Mouse (Mus musculus) kidney, postnatal 4 days (tissue): ENCODE measurements around the gene Ttc22.

Experiments
- DNase-seq, 2 experiments: peaks; one replicate each; pipeline ENCODE4 v3.0.0; 2021; ENCODE audit warnings: mixed read lengths in 2 of 2

Gene Ttc22

DNA sequence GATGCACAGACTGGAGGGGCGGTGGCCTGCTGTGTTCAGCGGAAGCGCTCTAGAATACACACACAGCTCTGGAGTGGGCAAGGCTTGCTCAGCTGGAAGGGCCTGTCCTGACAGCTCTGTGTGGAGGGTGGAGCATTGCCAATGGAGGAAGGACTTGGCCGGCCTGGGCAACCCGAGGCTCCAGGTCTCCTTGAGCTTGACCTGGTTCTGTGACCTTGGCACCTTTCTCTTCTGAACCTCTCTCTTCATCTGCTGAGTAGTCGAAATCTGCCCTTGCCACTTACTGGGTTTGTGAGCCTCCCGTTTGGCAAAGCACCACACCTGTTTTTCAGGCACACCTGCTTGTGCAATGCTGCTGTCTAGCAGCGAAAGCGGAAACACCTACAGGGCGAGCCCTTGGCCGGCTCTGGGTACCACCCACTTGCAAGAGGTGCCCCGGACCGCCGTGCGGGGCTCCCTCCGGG lies at the start of gene Ttc22:
Ttc22 (plus strand) TSS at position 403 of the 464 bp plus-strand sequence.
- DNase-seq = no peak

- no peak for DNase-seq
Observed at GRCm38 (mm10) chr4:106575022-106575421, 47.2 kb upstream of the Ttc22 start.

DNA sequence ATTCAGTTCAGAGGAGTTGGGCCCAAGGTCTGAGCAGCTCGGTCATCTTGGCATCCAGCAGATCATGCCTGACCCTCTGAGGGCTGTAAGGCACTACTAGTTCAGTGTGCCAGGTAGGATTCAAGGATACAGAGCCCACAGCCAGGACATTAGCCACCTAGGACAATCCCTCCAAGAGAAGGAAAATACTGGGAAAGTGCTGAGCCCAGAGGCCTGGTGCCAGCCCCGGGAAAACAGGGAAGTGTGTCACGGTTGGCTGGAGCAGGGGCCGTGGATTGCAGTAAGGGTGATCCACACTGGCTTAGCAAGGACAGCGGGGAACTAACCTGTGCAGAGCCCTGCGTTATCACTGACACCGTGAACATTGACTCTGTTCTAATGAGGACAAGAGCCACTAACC lies 44.7 kb upstream of the Ttc22 start:
- DNase-seq = peak in 1 of 2 experiments; percentile 40

DNA sequence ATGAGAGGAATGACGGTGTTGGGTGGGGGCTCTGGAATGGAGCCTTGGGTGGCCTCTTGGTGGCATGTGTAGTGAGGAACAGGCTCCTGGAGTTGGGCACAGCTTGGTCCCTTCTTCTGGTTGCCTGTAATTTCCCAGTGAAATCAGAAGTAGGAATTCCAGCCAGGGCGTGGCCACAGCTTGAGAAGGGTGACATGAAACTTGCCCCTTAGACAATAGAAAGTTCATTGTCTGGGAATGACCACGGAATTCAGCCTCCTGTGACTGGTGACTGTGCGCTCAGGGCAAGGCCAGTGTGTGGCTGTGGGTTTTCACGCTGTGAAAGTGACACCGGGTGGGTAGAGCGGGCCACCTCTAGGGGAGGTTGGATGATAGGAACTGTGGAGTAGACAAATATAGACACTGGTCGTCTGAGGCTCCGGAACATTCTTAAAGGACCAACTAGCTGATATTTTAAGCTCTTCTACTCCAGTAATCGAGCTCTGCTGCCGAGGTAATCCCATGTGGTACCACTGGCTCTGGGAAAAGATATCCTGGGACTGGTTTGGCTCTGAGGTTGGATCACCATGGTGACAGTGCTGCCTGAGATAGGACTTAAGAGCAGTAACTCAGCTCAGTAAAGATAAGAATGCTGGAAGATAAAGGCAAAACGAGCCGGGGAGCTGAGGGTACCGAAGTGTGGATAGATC lies 40.9 kb upstream of the Ttc22 start:
- DNase-seq = no peak

GRCm38 (mm10) chr4:106581865-106582204 lies 40.4 kb upstream of the Ttc22 start:
- no peak for DNase-seq

GRCm38 (mm10) chr4:106582428-106583153 lies 39.6 kb upstream of the Ttc22 start:
- DNase-seq = peak in 1 of 2 experiments; percentile 62

- no peak for DNase-seq
Observed at GRCm38 (mm10) chr4:106584665-106585064, 37.6 kb upstream of the Ttc22 start.

DNA sequence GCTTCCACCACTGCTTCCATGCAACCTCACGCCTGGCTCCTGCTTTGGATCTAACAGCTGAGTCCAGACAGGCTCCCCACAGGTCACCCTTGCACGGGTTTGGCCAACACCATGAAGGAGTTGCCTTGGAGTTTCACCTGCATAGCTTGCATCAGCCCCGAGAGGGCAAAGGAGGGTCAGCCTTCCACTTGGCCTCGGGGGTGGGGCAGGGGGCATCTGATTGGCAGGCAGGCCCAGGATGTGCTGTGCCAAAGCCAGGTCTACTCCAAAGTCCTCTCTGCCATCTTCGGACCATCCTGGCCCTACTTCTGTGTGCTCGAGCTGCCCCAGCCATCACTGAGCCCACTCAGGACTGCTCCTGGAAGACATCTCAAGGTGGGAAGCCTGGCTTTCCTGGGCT lies 35.2 kb upstream of the Ttc22 start:
- peak; percentile 39 to 68 for DNase-seq

DNA sequence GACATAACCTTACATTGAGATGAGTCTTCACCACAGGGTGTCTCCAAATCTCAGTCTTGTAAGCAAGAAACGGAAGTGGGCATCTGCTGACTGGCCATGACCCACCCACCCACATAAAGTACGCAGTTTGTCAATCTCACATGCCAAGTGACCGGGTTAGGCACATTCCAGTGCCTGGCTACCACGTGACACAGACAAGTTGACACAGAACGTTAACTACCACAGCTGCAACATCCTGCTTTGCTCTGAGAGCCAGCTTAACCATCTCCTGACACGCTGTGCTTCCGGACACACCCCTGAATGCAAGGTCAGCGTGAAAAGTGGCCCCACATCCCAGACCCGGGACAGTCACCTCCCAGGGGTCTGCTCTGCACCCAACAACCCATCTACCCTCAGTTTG lies 32.1 kb upstream of the Ttc22 start:
- DNase-seq = no peak

DNA sequence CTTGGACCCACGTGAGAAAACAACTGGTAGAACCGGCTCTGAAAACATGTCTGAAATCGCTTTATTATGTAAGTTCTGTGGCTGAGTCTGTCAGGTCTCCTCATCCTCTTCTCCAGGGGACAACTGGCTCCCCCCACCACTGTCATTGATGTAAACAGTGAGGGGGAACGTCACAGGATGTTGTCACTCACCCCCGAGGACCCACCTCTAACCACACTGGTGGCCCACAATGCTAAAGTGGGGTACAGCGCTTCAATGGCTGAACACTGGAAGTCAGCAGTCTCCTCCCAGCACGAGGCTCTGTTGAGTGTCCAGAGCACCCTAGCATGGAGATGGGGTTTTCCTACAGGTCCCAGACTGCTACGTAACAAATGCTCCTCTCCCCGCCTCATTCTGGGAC lies 31.4 kb upstream of the Ttc22 start:
- DNase-seq = no peak

- no peak for DNase-seq
Observed at GRCm38 (mm10) chr4:106593636-106594035, 28.6 kb upstream of the Ttc22 start.

DNA sequence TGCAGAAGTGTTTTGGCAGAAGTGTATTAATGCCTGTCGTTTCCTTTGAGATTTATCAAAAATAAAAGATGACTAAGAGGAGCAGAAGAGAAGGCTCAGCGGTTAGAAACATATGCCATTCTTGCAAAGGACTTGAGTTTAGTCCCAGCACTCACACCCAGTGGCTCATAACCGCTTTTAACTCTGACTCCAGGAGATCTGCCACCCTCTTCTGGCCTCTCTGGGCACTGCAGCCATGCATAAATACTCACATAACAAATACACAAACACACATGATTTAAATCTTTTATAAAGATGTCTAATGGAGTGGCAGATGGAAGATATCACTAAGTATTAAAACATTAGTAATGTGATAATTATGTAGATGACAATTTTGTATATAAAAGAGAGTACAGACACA lies 26.0 kb upstream of the Ttc22 start:
- no peak for DNase-seq

- no peak for DNase-seq
Observed at GRCm38 (mm10) chr4:106597055-106597454, 25.2 kb upstream of the Ttc22 start.

GRCm38 (mm10) chr4:106597741-106598140 lies 24.5 kb upstream of the Ttc22 start:
- DNase-seq = no peak

- DNase-seq = no peak
Observed at GRCm38 (mm10) chr4:106599415-106599814, 22.8 kb upstream of the Ttc22 start.

DNA sequence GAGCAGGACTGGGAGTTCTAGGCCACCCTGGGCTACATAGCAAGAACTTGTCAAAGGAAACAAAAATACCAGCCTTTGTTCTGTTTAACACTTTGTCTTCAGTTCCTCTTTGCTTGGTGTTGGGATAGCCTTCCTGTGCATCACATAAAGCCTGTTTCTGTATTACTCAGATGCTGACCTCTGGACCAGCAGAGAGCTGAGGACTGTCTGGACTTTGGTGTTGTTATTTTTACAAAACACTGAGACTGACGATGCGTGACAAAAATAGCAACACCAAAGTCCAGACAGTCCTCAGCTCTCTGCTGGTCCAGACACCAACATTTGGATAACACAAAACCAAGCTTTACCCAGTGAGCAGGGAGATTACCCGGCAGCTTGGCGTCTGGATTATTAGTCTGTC lies 21.5 kb upstream of the Ttc22 start:
- DNase-seq = no peak

DNA sequence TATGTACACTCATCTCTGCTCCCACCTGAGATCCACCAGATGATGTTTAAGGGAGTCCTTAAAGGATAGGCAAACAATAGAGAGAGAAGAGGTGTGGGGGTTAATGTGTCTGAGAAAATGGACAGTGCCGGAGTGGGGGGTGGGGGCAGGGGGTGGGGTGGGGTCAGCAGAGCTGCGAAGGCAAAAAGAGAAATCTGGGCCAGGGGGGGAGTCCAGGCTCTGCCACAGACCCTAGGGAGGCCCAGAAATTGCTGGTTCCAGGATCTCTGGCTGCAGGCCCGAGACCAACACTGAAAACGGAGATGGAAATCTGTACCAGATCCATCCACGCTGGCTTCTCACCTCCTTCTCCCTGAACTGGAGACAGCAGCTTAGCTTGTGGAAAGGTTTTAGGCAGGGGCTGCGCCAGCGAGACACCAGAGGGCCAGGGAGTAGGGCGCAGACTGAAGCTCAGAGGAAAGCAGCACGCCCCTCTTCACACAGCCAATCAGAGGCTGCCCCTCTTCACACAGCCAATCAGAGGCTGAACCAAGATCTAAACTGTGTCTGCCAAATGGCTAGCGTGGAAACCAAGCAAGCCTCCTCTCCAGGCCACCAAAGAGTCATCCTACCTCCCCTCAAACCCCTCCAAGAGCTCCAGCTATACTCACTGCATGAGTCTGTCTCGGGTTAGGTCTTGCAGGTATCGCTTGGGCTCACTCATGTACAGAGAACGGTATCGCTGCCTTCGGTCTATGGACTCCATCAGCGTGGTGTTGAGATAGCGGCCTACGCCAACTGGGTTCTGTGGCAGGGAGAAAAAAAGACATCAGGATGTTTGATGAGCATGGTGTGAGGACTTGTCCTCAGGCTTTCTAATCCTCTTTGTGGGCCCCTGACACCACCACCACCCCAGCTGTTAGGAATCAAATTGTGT lies 15.3 kb upstream of the Ttc22 start:
- DNase-seq = no peak

DNA sequence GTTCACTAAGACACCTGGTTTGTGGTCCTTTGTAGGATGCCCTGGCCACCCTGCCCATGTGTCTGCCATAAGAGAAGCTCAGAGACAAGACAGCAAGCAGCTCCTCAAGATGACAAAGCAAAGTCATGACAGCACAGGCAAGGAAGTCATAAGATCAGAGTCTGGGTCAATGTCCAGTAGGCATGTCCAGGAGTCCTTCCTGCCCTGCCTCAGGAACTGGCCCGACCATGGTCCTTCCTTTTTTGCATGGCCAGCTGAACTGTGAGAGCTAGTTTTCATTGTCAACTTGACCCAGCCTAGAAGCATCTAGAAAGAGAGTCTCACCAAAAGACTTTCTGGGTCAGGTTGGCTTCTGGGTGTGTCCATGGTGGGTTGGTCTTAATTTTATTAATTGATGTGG lies 14.3 kb upstream of the Ttc22 start:
- no peak for DNase-seq

- DNase-seq = no peak
Observed at GRCm38 (mm10) chr4:106613105-106613504, 9.1 kb upstream of the Ttc22 start.

- no peak for DNase-seq
Observed at GRCm38 (mm10) chr4:106613560-106613959, 8.7 kb upstream of the Ttc22 start.

- DNase-seq = peak; percentile 83 to 84
Observed at GRCm38 (mm10) chr4:106614180-106614797, 7.9 kb upstream of the Ttc22 start.

GRCm38 (mm10) chr4:106614881-106615280 lies 7.4 kb upstream of the Ttc22 start:
- no peak for DNase-seq

GRCm38 (mm10) chr4:106615637-106616036 lies 6.6 kb upstream of the Ttc22 start:
- no peak for DNase-seq
